Mouse (Mus musculus): ENCODE results near the gene Ptprb.

Gene Ptprb

DNA sequence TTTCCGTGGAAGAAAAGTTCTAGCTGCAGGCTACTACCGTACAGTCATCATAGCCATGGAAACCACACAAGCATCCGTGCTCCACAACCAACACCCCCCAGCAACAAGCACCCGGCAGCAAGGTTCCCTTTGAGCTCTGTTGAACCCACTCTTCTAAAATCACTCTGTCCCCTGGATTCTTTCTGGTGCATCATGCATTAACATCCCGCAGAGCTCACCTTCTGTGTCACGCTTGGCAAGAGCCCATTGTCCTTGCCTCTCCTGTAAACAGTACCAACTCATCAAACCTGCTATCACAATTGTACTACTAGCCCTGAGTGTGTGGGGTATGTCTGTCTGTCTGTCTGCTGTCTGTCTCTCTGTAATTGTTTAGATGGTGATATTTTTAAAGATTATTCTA, 98.8 kb downstream of the Ptprb start:
- no peak for DNase-seq (ENCODE audit: low read depth)

DNA sequence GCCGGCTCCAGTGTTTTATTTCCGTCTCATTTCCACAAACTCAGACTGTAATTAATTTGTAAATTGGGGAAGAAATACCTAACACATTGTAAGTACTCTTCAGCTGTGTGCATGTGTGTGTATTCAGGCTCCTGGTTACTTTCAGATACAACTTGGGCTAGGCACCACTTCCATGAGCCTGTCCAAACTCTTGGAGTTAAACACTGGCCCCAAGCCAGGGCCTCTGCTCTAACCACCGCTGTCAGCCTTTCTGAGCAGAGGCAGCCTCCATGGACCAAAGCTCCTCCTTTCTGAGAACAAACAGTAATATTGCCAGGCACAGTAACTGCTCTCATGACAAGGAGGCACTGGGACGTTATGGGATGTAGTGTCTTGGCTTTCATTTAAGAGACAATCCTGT, 101.5 kb downstream of the Ptprb start:
- no peak for DNase-seq (ENCODE audit: low read depth)

DNA sequence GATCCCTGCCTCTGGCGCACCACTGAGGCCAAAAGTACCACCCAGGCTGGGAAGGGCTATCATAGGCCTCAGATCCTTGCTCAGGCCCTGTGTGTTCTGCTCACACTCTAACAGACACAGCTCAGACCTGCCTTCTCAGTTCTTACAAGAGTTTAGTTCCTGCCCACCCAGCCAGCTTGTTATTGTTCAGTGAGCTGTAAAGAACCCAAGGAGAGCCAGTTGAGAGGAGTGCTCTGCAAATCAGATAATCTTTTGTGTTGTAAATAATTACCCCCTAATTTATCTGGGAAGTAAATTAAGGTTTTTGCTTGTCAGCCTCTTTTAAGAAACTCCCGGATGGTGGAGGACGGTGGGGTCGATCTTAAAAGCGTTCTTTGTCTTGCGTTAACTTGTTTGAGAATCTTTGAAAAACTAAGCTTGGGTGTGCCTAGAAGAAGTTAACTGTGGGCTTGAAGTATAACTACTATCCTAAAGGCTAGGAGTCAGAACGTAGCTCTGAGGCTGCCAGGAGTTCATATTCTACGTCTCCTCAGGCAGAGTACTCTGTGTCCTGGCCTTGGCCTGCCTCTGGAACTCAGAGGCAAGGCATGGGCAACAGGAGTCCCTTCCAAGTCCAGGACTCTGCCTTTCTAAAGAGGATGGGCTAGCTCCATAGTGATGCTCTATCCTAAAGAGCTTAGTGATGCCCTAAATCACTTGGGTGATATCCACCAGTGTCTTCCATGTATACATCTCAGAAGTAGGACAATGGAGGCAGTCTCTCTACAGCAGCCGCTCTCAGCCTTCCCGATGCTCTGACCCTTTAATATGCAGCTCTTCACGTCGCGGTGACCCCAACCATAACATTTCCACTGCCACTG, 107.7 kb downstream of the Ptprb start:
- no peak for DNase-seq (ENCODE audit: low read depth)

DNA sequence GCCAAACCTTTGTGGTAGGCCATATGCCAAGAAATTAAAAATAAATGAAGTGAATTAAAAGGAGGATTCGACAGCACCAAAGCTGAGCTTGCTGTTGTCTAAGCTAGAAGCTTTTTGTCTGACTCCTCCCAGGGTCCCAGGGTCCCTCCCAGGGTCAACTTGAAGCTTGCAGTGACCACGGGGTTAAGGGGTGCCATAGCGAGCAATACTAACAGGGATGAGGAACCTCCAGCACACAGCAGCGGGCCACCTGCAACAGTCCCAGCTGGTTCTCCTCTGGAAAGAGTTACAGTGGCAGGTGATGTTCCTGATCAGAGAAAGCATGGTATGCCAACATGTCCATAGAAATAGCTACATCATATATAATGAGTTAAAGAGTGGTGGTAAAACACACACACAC, 109.1 kb downstream of the Ptprb start:
- no peak for DNase-seq (ENCODE audit: low read depth)

DNA sequence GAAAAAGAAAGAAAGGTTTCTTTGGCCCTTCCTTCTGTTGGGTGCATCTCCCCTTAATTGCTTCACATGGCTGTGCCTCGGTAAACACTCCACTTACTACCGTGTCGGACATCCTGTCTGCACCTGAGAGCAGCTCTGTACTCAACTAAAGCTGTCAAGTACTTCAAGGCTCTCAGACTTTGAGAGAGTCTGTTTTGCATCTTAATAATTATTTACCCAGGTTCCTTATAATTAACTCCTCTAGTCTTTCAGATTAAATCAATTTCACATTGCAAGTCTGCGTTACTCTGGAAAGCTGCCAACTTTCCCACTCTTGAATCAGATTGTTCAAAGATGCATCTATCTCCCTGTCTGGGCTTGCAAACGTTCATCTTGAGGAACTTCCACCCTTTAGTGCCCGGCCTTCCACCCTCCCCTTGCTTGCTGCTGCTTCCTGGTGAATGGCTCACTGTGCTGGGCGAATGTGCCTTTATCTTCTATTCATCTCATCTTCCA, 111.1 kb downstream of the Ptprb start:
- no peak for DNase-seq (ENCODE audit: low read depth)

DNA sequence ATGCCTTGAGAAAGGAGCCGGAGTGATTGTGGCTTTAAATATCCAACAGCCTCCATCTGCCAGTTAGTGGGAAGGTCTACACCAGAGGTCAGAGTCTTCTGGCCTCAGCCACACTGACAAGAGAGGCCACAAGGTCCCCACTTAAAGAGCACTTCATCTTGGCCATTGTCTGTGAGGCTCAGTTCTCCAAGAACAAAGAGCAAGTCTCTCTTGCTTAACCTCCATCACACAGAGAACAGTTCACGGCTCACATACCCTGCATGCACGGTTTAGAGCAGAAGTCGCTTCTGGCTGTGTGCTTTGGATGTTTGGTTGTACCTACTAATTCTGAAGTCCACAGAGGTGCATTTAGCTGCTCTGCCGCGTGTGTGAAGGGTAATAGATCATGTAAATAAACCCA, 113.5 kb downstream of the Ptprb start:
- no peak for DNase-seq (ENCODE audit: low read depth)

DNA sequence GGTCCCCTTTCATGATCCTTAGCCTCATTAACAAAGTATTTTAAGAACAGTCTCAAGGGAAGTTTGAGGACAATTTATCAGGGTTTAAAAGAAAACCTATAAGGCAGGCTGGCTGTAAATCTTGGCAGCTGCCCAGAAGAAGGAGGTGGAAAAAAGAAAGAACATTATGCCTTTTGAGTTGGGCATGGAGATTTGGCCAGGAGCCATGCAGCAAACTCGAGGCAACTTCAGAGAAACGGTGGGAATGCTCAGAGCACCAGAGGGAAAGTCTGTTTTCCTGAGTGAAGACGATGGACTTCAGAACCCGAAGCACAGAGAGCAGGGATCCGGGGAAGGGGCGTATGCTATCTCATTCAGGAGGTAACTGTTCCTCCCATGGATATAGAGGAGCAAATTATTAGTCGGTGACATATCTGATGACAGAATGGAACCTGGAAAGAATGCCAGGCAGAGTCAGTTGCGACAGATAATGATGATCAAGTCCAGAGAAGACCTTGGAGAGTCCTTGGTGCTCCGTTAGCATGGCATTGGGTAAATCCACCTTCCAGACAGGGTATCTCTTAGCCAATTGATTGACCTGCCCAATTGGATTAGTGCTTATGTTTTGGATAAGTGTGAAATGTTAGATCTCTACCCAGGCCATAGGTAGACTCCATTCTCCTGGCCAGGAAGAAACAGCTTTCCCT, 118.6 kb downstream of the Ptprb start:
- DNase-seq (ENCODE audit: low read depth) = no peak

DNA sequence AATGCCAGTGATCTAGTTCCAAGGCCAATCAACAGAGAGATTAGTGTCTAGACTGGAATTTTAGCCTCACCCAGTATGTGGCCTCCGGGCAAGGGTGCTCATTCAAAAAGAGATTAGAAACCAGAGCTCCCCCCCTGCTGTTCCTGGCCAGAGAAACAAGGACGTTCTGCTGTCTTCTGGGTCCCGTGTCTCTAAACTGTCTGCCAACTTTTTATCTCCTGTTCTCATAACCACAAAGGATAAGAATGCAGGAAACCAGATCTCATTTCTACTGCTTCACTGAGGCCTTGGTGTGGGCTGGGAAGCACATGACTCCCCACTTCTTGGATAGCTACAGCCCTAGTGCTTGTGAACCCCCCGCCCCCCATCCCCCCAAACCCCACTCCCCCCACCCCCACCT, 119.3 kb downstream of the Ptprb start:
- DNase-seq (ENCODE audit: low read depth) = no peak

DNA sequence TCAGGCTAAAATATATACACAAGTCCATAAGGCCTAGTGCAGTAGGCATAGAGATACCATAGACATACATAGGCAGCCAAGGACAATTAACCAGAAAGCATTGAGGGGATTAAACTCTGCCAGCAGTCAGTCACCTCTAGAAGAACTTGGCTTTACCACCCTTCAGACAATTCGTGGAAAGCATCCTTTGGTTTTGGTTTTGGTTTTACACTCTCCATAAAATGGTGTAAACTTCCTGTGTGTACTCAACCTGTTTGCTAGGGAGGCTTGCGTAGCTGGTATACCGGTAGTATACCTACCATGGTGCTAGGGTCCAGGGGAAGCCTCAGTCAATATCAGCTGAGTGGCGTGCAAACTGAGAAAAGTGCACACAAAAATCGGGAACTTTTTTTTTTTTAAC, 121.0 kb downstream of the Ptprb start:
- peak; percentile 58 for DNase-seq (ENCODE audit: low read depth)

DNA sequence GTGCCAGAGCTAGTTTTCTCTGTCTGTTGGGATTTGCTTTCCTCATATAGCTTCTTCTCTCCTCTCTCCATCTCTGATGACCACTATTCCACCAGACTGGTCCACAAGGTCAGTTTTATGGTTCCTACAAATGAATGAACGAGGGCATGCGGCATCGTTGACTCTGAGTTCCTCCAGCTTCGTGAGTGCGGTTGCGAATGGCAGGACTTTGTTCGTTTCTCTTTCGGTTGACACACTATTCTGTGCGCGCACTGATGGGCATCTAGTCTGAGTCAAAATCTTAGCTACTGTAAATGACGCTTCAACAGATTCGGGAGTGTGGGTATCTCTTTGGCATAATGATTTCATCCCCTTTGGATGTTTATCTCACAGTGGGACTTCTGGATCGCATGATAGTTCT, 121.6 kb downstream of the Ptprb start:
- peak; percentile 57 for DNase-seq (ENCODE audit: low read depth)

DNA sequence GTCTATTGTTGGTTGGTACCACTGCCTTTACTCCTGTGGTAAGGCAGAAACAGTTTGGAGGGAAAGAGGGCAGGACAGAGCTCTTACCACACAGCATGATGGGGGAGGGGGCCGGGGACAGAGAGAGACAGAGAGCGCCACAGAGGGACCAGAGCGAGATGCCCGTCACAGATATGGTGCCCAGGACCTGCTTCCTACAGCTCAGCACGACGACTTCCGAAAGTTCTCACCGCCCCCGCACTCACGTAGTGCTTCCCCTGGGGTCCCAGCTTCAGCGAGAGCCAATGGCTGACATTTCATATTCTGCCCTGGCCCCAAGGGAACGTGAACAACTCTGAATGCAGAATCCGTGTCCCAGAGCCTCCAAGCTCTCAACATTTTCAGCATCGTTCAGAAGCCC, 122.2 kb downstream of the Ptprb start:
- peak; percentile 59 for DNase-seq (ENCODE audit: low read depth)

DNA sequence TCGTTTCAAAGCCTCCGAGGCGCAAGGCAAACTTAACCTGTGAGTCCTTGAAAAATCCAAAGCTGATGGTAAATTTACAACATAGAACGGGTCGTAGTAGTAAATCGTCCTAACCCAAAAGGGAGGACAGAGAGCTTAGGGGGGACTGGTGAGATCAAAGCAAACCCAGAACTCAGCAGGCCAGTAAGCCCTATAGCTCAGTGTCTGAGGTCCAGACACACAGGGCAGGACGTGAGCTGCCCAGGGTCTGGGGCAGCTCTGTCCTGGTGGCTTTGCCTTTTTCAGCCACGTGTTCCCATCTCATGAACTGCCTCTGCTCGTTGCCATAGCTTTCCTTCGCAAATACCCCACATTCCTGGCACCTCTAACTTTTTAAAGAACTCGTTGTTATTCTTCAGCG, 122.7 kb downstream of the Ptprb start:
- no peak for DNase-seq (ENCODE audit: low read depth)

DNA sequence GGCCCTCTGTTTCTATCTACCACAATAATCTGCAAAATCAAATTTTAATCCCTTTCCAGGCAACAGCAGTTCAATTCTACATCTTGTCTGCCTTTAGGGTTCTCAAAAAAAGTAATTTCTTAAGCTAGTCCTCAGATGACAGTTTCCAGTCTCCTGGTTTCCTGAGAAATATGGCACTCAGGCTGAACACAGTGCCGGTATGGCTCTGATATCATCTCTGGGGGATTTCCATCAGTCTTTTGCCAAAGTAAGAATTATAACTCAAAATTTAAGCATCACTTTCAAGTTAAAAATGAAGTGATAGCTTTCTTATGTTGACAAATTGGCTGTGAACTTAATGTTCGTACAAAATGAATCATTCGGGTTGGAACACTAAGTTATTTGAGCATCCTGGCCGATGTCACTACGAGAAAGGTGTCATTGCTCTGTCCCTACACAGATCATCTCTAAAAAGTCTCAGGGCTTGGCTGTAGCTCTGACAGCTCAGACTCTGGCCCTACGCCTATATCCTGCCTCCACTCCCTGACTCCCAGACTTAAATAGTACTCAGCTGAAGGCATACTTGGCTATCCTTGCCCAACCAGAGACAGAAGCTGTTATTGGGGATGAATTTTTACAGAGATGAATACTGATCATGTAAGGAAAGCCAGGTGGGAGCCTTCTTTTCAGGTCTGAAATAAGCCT, 127.6 kb downstream of the Ptprb start:
- DNase-seq (ENCODE audit: low read depth) = peak; percentile 13

DNA sequence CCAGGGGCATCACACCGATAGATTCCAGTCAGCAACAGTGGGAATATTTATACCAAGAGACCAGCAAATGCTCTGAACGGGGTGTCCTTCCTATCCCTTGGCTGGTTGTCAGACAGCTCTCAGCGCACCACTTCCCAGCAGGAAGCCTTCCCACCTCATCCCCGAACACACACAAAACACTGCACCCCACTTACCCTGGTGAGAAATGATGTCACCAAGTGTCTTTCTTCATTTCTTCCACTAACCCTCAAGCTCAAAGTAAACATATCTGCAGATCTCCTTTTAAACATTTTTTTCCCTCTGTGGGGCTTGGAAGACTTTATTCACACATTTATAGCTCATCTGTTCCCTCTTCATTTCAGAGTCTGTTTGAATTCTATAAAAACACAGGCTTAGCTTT, 128.4 kb downstream of the Ptprb start:
- no peak for DNase-seq (ENCODE audit: low read depth)

DNA sequence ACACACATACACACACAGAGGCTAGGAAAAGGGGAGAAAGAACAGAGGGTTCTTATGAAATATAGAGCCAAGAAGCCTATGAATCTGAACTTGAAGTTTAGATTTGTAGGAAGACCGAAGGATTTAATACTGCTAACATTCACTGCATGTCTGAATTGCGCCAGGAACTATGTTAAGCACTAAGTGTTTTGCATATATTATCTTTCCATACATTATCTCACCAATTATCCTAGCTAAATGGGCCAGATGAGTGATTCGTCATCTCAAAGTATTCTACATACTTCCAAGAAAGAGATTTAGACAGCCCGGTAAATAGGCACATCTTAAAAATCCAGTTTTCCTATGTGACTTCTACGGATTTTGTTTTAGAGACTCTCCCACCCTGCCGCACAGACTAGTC, 129.7 kb downstream of the Ptprb start:
- no peak for DNase-seq (ENCODE audit: low read depth)

DNA sequence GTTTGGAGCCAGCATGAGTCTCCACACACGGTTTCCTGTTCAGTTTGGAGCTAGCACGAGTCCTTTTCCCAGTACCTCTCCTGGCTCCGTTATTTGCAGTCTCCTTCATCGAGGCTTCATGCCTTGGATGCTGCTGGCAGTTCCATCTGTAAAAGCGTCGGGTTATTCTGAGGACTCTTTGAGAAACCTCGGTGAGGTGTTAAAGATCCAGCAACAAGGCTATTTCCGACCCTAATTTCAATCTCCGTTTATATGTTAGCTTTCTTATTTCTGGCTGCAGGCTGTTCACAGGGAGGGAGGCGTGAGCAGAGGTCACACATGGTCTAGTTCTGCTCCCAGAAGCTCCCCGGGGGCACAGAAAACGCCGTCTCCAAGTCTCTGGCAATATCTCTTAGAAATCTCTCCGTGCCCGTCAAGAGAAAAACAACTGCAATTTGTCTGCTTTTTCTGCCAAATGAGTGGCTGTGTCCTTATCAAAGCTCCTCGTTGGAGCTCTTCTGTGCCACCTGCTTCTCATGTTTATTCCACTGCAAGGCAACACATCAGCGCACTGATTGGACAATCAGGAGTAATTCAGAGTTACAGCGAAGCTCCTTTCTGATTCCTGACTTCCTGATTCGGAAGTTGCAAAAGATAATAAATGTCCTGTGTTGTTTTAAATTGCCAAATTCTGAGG, 132.5 kb downstream of the Ptprb start:
- DNase-seq (ENCODE audit: low read depth) = no peak

DNA sequence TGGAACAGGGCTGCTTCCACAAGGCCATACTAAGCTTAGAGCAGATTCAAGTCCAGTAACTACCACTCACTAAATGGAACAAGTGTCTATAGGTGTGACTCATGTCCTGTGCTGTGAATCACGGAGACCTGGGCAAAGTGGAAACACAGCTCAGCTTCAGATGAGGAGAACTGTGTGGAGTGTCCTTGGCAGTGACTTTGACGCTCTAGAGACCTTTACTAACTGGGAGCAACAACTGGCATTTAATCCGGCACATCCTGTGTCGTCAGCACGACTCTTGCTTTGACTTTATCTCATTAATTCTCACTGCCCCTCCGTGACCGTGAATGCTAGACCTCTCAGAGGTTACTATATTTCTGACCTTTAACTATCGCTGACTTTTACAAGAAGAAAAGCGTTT, 135.5 kb downstream of the Ptprb start:
- DNase-seq (ENCODE audit: low read depth) = no peak

DNA sequence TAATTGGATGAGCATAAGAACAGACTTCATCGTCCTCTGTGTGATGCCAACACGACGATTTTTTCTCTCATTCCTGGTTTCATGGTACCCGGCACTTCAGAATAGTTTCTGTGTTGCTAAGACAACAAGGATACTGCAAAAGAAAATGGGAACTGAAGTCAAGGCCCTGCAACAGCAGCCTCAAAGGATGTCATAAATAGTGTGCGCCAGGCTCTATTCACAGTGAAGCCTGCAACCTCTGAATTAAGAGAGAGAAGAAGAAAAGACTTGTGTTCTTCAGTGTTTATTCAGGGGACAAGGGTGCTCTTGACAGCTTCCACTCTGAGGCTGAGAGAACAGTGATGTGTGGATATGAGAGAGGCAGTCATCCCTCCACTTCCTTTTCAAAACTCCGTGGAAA, 140.8 kb downstream of the Ptprb start:
- no peak for DNase-seq (ENCODE audit: low read depth)

DNA sequence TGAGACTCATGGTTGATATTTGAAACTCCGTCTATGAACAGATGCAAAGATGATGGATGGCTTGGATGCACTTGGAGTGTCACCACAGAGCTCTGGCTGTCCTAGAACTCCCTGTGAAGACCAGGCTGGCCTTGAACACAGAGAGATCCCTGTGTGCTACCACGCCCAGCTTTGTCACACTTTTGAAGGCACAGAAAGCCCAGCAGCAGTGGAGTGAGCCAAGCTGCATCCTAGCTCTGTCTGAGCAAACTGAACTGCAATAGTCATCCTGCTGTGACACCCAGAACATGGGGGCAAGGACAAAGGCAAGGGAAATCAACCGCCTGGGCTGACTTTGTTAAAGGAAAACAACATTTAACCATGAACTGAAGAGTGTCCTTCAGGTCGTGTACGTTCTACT, 141.4 kb downstream of the Ptprb start:
- no peak for DNase-seq (ENCODE audit: low read depth)

DNA sequence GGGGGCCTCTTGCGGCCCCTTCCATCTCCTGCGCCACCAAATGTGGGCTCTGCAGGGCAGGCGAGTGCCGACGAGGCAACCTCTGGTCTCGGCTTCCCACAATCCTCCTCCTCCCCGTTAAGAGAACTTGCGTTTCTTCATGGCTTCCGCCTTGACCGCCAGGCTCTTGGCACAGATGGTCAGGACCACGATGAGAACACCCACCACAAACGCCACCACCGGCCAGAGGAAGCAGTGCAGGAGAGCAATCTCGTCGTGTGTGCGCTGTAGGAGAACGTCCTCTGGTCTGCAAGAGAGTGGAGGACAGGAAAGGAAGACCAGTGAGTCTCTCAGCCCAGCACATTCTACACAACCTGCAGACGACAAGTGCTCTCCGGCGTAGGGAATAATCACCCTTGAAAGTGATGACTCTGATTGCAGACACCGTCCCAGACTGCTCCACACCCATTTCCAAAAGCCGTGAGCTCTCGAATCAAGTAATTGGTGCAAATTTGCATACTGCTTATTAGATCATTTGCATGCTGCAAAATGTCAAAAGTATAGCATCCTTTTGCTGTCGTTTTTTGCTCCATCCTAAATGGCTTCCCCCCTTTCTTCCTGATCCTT, 142.9 kb downstream of the Ptprb start:
- DNase-seq (ENCODE audit: low read depth) = no peak

DNA sequence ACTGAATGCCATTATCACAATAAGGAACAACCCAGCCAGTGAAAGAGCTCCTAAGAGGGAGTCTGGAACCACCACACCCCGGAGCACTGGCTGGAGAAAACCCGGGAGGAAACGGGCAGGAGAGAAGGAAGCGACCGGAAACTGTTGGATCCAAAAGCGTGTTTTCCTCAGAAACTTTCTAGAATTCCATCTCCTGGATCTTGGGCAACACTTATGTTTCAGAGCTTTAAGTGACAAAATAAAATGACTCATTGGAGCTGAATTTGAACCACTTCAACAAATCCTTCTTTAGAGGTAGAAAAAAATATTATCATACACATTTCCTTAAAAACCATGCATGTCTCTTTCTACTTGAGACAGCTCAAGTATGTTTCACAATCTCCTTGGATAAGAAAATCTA, 145.7 kb downstream of the Ptprb start:
- DNase-seq (ENCODE audit: low read depth) = no peak

DNA sequence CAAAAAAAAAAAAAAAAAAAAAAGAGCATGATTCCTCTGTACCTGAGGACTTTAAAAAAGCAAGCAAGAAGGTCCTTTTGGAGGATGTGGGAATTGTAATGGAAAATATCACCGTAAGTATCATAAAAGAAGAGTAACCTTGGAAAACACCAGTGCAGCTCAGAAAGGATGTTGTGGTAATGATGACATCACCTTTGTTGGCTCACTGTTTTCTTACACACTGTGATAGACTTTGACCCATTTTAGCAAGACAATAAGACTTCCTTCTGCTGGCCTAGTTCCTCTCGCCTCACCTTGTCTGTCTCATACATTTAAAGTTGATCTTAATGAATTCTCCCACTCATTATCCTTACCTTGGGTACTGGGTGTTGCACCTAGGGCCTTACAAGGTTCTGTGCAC, 147.2 kb downstream of the Ptprb start:
- DNase-seq (ENCODE audit: low read depth) = peak; percentile 67

All from induced T-regulatory cell, adult 2 months (primary cell).